Mouse (Mus musculus) heart, adult 9 months (tissue): Measurements from ENCODE around the gene Rspo3.

ENCODE experiments used
- DNase-seq, 2 experiments: peaks; one replicate each; pipeline ENCODE4 v3.0.0; 2022; ENCODE audit warnings: low spot score in 2 of 2

The Rspo3 gene

DNA sequence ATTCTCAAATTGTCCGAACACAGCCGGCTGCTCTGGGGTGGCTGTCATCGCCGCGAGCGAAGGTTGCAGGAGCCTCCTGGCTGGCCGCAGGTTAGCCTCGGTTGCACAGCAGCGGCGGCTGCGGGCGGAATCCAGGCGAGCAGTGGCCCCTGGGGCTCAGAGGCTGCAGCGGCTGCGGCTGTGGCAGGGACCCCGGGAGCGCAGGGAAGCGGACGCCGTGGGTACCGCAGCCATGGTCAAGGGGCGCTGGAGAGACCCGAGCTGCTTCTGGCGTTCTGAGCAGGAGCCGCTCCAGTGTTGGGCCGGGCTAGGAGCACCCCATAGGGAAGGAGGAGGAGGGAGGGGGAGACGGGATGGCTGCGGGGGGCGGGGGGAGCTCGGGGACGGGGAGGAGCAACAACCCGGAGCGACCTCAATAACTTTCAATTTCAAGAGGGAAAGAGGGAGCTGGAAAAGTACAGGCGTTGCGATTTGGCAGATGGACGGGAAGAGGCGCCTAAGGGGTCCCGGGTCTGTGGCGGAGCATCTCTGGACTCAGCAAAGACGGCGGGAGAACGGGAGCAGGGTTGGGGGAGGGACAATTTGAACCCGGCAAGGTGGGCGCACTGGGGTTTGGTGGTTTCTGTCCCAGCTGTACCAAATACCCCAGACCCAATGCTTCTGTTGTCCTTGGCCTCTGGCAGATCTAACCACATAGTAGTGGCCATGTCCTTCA lies at the start of gene Rspo3:
Gene Rspo3, minus strand, starts transcription at position 322 of the 715 bp plus-strand sequence.
- peak in 1 of 2 experiments; percentile 7 for DNase-seq

DNA sequence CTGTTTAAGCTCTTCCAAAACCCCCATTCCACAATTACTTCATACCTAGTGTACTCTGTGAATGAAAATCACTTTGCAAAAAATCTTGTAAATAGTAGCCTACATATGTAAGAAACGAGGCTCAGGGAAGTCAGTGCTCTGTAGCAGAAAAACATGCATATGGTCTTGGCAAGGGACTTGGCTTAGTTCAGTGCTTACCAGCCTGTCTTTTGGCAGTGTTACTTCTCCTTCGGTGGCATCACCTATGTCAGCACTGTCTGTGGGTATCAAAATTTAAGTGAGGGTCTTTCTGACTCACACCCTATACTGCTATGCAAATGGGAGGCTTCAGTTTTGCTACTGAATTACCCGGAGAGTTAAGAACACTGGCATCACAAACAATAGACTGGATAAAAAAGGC lies 46.3 kb upstream of the Rspo3 start:
- no peak for DNase-seq

DNA sequence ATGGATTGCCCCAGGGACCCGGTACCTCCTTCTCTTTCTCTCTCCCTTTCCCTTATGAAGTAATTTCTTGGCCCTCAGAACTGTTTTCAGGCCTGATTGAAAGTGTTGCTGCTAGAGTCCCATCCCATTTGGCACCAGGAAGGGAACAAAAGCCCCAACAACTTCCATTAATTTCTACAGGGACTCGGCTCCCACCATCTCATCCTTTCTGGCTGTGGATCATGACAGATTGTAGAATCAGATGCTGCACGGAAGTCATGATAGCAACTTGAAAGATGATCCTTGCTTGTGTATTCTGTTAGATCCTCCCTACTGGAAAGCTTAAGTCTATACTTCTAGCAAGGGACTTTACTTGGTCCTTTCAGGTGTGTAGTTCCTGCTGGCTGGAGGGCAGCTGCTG lies 45.8 kb upstream of the Rspo3 start:
- no peak for DNase-seq

DNA sequence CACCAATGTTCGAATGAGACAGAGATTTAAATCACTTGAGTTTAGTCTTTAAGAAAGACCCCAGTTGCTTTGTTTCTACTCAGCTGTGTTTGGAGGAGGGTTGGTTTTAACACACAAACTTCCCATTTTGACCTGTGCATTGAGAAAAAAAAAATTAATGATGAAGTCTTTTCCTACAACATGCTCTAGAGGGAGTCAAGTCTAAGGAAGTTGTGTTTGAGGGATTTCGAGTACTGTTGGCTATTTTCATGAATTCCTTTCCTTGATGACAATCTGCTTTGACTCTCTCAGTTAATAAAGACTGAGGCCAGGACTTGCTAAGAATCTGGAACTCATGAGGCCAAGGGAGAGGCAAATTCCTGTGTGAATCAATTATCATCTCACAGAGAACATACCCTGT lies 20.3 kb upstream of the Rspo3 start:
- DNase-seq, result no peak

DNA sequence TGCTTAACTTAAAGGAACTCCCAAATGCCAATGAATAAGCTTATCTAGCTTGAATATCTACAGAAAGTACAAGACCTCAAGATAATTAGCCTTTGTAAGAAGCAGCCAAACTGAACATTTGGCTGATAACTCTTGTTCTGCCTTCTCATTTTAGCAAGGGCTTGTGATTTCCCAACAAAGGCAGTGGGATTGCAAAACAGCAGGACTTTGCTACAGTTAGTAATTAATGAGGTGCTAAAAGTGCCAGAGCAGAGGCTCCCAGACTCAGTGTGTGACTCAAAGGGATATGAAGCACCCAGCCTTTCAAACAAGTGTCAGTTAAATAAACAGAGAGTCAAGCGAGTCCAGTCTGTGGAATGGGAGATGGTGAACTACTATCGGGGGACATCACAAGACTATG lies 18.7 kb upstream of the Rspo3 start:
- DNase-seq, result no peak

DNA sequence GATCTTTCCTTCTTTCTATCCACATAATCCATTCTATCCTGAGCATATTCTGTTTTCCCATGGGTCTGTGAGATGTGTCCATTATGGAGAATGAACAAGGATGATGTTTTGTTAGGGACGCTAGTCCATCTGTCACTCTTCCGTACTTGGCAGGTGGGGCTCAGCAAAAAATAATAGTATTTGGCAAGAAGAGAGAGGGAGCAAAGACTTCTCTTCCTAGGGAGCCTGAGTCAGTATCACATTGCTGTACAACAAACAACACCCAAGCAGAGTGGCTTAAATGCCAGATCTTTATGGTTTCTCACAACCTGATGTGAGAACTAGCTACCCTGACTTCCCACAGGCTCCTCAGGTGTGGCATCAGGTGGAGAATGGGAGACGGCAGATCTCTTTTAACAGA lies 7.3 kb upstream of the Rspo3 start:
- no peak for DNase-seq

DNA sequence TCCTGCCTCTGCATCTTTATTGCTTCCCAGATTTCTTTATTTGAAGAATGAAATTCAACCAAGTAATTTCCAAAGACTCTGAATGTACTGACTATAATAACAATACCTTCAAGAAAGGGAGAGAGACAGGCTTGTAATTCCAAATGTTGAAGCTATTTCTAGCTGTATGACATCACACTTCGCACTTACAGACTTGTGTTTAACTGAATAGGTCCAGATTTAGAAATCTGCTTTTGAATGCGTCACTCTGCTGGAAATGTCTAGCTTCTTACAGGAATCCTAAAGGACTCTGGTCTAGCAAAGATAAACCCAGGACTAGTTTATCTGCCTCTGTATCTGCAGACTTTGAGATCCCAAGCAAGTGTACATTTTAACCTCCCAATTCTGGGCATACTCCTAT lies 3.8 kb upstream of the Rspo3 start:
- no peak for DNase-seq

DNA sequence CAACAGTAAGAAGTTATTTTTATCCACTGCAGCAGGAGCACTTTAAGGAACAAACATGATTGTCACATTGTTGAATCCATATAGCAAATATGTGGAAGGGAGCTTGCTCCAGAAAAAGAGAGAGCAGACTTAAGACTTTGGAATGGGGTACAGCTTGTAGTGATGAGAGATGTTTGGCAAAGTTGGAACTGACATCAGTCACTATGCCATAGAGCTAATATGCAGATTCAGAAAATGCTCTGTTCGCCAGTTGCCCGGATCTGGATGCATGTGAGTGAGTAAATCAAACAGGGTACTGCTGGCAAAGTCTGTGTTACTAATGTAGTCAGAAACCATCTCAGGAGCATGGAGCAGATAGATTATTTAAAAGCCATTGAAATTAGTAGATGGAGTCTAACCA lies 3.1 kb upstream of the Rspo3 start:
- DNase-seq, result no peak

DNA sequence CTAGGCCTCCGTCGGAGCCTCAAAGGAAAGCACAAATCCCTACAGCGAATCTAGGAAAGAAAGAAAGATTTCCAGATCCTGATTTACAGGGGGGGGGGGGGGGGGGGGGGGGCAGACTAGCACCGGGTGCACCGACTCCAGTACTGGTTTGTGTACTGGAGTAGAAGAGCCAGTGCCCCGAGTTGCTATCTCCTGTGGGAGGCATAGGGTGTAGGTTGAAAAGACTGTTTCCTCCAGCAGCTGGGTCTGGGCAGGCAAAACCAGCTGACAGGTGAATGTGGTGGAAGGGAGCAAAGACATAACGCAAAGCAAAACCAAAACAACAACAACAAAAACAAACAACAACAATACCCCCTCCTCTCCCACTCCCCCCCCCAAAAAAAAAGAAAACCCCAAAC lies 838 bp downstream of the Rspo3 start:
- no peak for DNase-seq

DNA sequence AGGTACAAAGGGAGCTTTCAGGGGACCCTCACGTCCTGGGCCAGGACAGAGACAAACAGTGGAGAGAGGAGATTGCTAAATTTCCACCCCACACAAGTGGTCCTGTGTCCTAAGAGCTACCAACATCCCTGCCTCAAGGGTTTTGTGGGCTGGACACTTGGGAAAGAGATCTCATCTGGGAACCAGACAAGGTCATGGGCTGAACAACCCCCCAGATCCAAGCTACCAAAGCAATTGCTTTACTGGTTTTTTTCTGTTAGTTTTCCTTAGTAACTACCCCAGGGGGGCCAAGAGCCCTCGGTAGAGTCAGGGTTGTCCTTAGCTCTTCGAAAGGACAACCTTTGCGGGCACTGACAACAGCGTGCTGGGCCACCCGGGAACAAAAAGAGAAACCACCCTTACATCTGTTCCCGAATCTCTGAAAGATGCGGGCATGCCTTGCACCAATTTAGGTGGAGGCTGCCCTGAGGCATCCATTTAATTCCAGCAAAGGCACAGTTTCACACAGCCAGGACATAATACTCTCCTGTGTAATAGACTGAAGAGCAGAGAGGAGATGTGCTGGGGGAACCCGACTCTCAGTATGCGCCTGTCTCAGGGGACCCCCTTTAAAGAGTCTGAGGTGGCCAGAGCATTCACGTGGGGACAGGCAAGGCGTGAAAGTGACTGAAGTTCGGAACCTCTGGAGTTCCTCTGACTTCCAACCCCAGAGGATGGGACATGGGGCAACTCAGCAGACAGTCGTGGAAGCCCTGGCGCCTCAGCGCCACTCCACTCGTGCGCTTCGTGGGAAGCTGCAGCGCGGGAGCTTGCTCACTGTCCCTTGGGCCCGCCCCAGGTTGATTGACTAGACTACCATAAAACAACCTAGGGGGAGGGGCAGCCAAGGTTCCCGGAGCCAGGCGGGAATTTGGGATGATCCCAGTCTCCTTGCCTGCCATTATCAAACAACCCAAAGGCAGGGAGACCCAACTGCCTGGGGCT lies 1.5 kb downstream of the Rspo3 start:
- no peak for DNase-seq

DNA sequence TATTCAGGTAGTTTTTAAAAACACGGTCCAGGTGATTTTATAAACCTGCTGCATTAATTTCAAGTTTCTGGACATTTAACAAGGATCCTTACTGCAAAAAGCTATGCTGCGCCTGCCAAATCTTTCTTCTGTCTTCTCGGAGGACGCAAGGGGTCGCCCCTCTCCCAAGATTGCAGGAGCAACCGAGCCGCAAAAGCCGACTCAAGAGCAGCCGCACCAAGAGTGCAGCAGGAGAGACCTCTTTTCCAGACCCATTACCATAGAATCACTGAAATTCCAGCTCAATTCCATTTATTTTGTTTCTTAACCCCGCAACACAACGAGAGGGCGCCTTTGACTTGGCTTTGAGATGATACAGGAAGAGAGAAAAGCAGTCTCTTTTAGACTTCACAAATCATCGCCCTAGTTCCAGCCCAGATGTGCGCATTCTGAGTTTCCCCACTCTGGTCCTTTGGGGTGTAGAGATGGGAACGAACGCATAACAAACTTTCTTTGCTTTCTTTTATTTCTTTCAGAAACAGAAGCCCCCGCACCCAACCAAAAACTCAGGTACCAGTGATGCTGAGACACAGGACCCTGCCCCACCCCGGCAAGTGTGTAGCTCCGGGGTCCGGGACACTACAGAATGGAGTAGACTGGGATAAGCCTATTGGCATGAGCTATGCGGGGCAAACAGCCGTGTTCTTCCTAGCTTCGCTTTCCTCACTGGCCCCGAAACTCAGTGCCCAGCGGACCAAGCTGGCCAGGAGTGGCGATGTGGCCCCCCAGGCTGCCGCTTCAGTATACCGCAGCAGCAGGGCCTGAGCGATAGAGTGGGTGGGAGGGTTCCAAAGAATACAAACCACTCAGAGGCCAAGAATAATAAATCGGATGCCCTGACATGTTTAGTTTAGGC lies 2.6 kb downstream of the Rspo3 start:
- DNase-seq, result peak; percentile 15 to 45

DNA sequence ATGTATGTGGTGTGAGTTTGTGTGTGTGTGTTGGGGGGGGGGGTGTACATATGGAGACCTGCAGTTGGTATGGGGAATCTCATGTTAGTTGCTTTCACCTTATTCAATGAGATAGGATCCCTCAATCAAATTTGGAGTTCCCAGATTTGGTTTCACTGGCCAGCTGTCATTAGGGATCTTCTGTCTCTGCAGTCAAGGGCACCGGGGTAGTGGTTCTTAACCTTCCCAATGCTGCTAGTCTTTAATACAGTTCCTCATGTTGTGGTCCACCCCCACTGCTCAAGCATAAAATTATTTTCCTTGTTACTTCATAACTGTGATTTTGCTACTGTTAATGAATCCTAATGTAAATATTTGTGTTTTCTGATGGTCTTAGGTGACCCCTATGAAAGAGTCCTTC lies 22.1 kb downstream of the Rspo3 start:
- no peak for DNase-seq

DNA sequence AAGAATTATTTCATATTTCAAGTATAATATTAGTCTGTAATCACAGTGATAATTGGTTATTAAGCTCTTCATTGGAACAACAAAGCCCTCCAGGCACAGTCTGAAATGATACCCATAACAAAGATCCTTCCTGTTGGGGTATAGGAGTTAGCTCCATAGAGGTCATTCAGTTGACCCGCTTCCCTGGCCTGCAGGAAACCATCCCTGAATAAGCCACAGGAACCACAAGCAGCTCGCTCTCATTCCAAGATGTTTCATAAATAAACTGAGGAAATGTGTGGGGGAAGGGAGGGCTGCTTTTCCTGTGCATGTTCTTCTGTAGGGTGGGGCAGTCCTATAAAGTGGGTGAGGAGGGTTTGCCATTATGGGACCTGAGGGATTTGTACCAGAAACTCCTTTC lies 27.5 kb downstream of the Rspo3 start:
- DNase-seq, result no peak

DNA sequence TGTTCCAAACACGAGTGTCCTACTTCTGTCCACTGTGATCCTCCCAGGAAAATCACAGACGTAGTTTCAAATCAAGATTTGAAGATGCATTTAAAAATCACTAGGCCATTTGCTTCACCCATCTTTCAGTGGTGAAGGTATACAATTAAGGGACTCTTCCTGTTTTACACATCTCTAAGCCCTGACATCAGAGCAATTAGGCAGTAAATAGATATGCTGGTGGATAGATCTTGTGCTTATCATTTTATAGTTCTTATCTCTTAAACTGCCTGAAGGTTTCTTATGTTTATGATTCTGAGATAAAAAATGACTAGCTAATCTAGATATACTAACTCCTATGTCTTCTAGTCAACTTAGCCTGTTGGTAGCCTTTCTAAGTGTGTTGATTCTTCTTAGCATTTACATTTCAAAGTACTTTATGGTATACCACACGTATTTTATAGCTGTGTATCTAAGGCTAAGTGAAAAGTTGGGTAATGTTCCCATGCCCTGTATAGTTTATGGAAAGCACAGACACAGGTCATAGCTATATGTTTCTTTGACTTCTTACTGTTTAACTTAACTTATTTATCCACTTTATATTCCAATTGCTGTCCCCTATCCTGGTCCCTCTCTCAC lies 38.4 kb downstream of the Rspo3 start:
- no peak for DNase-seq

DNA sequence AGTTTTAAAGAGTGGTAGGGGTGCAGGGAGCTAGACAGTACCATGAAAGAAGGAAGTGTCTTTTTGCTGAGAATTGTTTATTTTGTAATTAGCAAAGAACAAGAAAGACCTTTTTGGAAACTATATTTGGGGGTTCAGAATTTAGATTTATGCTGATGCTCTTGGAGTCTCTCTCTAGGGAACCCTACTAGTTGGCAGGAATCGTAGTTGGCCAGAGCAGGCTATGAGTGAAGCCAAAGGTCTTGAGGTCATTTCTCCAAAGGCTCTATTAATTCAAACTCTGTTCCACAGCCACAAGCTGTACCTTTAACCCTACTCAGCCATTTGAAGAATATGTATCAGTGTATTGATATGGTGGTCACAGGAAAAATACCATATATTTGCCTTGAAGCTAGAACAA lies 41.7 kb downstream of the Rspo3 start:
- DNase-seq, result peak in 1 of 2 experiments; percentile 2

DNA sequence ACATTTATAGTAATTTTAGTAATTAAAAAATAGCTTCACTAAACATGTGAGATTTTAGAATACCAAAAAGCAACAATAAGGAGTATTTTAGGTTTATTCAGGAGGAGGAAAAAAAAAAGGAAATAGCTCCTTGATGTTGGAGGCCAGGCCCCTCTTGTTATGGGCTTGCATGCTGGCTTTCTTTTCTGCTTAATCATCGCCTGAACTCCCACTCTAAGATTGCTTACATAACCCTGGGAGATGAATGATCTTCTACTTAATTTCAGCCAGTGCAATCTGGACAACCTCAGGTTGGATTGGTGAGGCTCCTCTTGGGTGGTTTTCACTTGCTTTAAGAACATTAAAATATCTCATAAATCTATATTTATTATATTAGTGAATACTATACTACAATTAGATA lies 54.7 kb downstream of the Rspo3 start:
- DNase-seq, result no peak

DNA sequence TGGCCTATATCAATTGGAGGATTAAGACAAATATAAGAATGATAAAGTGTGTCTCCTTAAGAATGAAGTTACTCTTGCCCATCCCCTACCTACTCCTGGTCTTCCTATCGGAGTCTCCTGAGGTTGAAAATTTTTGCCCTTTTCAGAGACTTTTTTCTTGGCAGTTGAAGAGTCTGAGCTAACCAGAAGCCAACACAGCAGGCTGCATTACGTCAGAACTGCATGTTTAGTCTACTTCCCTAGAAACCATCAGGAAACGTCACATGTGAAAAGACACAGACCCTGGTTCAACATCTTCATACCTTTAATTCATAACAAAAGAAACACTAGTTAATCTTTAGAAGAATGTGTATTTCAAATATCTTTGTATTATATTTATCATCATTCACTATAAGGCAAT lies 56.3 kb downstream of the Rspo3 start:
- no peak for DNase-seq

DNA sequence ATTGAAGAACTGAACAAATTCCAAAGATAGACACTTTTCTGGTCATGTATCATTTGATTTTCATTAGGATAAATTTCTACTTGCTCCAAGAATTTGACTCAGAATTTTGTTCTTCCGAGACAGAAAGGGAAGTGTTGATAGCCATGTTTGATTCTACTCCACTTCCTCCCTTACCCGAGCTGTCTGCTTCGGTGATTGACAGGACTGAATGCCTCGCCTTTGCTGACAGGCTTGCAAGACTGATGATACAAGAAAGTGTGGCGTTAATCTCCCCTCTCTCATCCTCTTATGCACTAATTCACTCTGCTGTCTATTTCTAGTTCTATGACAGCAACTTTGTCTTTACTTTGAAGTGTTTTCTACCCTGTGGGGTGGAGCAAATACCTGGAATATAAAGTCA lies 65.2 kb downstream of the Rspo3 start:
- no peak for DNase-seq

DNA sequence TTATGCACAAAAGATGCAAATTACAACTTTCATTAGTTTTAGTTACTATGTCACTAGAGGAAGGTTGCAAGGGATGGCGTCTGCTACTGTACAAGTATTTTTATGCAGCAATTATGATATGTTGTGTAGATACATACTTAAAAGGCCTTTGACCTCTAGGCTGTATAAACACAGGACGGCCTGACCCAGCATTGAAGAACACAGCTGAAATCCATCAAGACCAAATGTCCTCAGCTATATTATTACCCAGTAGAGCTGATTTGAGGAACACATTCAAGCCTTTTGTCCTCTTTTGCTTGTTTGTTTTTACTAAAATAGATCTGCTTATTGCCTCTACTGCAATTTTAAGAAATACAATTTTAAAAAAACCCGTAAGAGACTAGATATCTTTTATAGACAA lies 75.6 kb downstream of the Rspo3 start:
- DNase-seq, result no peak

DNA sequence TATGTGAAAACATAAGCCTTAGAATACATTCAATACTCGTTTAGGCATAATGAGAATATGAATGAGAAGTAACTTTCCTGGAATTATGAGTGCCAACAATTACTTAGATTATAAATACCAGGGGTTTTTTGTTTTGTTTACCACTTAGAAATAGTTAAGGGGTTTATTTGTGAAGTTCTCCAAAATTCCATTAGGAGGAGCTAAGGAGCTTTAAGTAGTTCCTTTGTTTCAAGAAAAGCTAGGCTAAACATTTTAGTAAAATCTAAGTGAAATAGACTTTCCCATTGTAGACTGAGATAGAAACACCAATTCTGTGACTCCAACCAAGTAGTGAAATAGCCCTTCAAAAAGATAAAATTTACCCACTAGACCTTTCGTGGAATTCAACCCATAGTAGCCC lies 76.0 kb downstream of the Rspo3 start:
- no peak for DNase-seq

DNA sequence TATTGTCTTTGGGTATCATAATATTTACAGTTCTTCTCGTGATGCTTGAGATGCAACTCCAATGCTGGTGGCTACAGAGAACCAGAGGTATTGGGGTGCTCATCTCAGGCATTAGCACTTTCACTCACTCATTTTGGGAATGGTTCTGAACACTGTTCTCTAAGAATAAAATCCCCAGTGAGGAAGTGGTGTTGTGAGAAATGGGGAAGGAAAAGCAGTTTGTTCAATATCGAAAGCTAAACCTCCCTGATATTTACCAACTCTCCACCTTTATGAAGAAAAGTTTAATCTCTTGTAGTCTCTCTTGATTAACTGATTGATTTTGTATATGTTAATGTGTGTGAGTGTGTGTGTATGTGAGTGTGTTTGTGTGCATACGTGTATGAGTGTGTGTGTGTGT lies 90.6 kb downstream of the Rspo3 start:
- no peak for DNase-seq

DNA sequence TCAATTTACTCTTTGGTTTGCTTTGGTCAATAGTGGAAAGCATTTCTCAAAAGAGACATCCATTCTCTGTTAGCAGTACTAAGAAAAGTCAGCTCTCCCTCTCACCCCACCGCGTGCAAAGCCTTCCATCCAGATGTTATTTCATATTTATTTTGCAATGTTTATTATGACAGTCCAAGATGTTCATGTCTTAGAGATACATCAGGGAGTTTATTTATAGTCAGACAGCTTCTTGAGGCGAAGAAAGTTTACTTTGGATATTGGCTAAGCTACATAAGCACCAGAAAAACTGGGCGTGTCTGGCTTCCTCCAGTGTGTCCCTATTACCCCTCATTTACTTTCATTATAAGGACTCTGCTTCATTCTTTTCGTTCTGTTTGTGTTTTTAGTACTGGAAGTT lies 94.4 kb downstream of the Rspo3 start:
- DNase-seq, result no peak
